Mouse (Mus musculus) gastrocnemius, adult 2 months (tissue): ENCODE data around the gene Srd5a2. TPM values are rescaled to one million over a fixed set of nuclear protein-coding genes. Genes with fewer than 3 reads are reported as not detected.
A peak's percentile ranks its signal among the peaks of the same experiment; 100 is the strongest.

Source experiments
- DNase-seq: peaks from one replicate; pipeline ENCODE4 v3.0.0; 2022
- H3K27ac ChIP-seq: fragments of 200-600 bp; 2 replicates; pipeline ENCODE4 v1.8.1; 2022; ENCODE audit warnings: mild to moderate bottlenecking
- H3K4me3 ChIP-seq: fragments of 200-600 bp; 2 replicates; pipeline ENCODE4 v1.8.1; 2022; ENCODE audit warnings: mild to moderate bottlenecking, moderate library complexity
- CTCF ChIP-seq: fragments of 200-600 bp; IDR thresholded peaks from 2 replicates; pipeline ENCODE4 v1.8.1; 2022; ENCODE audit warnings: antibody characterized with exemption, mild to moderate bottlenecking, moderate library complexity
- intact Hi-C: fragments of 180-260 bp; cut with DNase I; formaldehyde crosslinking; loops from one replicate; pipeline ENCODE4 v1.15.1; 2025
- total RNA-seq, 2 experiments: library from RNA; stranded (reverse); gene quantifications; 2 replicates each; pipeline ENCODE4 v1.2.3; 2021

Srd5a2 gene
- total RNA-seq, 2 experiments from 2014 or later, result not detected

- no peak for DNase-seq
- TF ChIP-seq CTCF, result no peak
- intact Hi-C loops, result loop anchor here (5.0 kb wide), 1 partner anchor 76 kb away; no protein-coding TSS in a partner anchor
- Histone ChIP-seq H3K27ac (no peak overlapping the region), H3K4me3 (no peak overlapping the region)
These were observed 29.4 kb downstream of the Srd5a2 start for GRCm38 (mm10) chr17:74018281-74018680.

GRCm38 (mm10) chr17:74017649-74018048 is 30.1 kb downstream of the Srd5a2 start:
- intact Hi-C loops, result loop anchor here (5.0 kb wide), 1 partner anchor 75 kb away; no protein-coding TSS in a partner anchor
- no peak for TF ChIP-seq CTCF
- Histone ChIP-seq H3K27ac (no peak overlapping the region), H3K4me3 (no peak overlapping the region)
- DNase-seq, result no peak

DNA sequence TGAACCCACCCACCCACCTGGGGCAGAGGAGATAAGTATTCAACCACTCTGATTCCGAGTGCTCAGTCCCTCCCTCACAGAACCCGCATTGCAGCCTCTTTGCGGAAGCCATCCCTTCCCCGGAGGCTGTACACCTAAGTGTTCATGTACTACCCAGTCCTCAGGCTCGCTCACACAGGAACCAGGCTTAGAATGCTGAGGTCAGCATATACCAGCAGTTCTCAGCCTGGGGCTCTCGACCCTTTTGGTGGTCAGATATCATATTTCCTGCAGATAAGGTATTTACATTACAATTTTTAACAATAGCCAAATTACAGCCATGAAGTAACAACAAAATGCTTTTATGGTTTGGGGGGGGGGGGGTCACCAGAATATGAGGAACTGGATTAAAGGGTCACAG is 32.6 kb downstream of the Srd5a2 start:
- Histone ChIP-seq H3K4me3 (no peak overlapping the region), H3K27ac (no peak overlapping the region)
- no peak for TF ChIP-seq CTCF
- no peak for DNase-seq
- intact Hi-C loops, result loop anchor here (2.0 to 5.0 kb wide), 2 partner anchors 73 to 124 kb away; no protein-coding TSS in a partner anchor

GRCm38 (mm10) chr17:74008680-74009079 is 39.0 kb downstream of the Srd5a2 start:
- no peak for DNase-seq
- intact Hi-C loops, result no loop called here
- H3K4me3 ChIP-seq, result no peak overlapping the region
- no peak overlapping the region for H3K27ac ChIP-seq
- no peak for TF ChIP-seq CTCF

GRCm38 (mm10) chr17:74007001-74007400 is 40.7 kb downstream of the Srd5a2 start:
- intact Hi-C loops, result no loop called here
- no peak overlapping the region for H3K4me3 ChIP-seq
- no peak for DNase-seq
- TF ChIP-seq CTCF, result no peak
- no peak overlapping the region for H3K27ac ChIP-seq

- TF ChIP-seq CTCF, result no peak
- H3K4me3 ChIP-seq, result no peak overlapping the region
- intact Hi-C loops, result no loop called here
- no peak for DNase-seq
- no peak overlapping the region for H3K27ac ChIP-seq
These were observed 45.3 kb downstream of the Srd5a2 start for GRCm38 (mm10) chr17:74002396-74002795.

DNA sequence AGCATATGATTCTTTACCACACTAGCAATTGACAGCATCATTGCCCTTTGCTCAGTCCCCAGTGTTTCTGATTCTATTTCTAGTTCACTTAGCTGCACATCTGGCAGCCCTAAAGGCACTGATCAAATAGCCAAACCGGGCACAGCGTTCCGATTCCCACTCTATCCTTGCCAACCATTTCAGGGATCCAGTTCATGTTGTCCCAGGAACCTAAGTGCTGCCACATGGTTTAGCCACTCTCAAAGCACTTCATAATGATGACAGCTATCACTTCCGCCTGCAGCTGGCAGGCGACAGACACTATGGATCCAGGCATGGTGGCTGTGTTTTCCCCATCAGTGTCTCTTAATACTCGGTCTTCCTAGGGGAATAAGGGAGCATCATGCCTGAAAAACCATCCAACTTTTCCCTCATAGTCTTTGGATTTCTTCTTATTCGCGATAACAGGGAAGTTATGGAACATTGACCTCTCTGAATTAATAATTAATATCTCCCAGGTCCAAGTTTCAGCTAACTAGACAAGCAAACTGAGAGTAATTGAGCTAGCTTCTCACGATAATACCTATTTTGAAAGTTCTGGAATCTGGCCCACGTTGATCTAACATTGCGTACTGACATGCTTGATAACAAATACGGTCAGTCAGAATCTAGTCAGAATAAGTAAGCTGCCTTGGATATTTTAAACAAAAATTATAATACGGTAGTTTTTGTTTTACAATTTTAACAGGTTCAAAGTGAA is 51.6 kb downstream of the Srd5a2 start:
- intact Hi-C loops, result no loop called here
- no peak for TF ChIP-seq CTCF
- no peak overlapping the region for H3K27ac ChIP-seq
- peak; percentile 44 for DNase-seq
- no peak overlapping the region for H3K4me3 ChIP-seq

DNA sequence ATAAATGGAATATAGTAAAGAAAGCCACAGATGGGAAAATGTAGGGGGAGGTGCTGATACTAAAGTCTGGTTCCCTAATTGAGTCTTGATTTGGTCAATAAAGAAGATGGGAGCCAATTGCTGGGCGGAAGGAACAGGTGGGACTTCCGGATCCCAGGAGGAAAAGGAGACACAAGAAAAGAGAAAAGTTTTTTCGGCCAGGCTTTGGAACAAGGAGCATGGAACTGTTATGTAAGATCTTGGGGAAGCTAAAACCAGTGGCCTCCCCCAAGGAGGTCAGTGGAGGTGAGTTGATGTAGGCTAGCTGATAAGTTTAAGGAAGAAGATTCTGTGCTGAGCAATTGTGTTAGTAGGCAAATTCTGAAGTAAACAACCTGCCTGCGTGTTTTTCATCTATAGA is 56.5 kb downstream of the Srd5a2 start:
- H3K27ac ChIP-seq, result peak overlapping the region; percentile 84
- DNase-seq, result no peak
- no peak for TF ChIP-seq CTCF

GRCm38 (mm10) chr17:73986571-73986970 is 61.1 kb downstream of the Srd5a2 start:
- Histone ChIP-seq H3K27ac (peak overlapping the region; percentile 48; the same call in 1 of the 2 replicates), H3K4me3 (no peak overlapping the region)
- DNase-seq, result no peak
- intact Hi-C loops, result no loop called here
- no peak for TF ChIP-seq CTCF

More for the DNA sequence above, 56.5 kb downstream of the Srd5a2 start:
- intact Hi-C loops, result loop anchor here (2.0 kb wide), 1 partner anchor 28 kb away; no protein-coding TSS in a partner anchor
- no peak overlapping the region for H3K4me3 ChIP-seq

- H3K4me3 ChIP-seq, result no peak overlapping the region
- TF ChIP-seq CTCF, result no peak
- H3K27ac ChIP-seq, result peak overlapping the region; percentile 48
- no peak for DNase-seq
- intact Hi-C loops, result no loop called here
These were observed 61.8 kb downstream of the Srd5a2 start for GRCm38 (mm10) chr17:73985936-73986335.

- TF ChIP-seq CTCF, result no peak
- H3K4me3 ChIP-seq, result no peak overlapping the region
- no peak for DNase-seq
- intact Hi-C loops, result no loop called here
- H3K27ac ChIP-seq, result no peak overlapping the region
These were observed 63.2 kb downstream of the Srd5a2 start for GRCm38 (mm10) chr17:73984508-73984907.

DNA sequence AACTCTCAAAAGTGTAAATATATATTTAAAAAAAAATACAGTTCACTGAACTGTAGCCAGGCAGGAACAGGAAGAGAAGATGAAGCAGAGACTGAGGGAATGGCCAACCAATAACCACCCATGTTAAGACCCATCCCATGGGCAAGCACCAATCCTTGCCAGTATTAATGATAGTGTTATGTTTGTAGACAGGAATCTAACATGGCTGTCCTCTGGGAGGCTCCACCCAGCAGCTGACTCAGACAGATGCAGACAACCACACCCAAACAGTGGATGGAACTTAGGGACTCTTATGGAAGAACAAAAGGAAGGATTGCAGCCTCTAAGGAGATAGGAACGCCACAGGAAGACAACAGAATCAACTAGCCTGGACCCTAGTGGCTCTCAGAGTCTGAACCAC is 64.8 kb downstream of the Srd5a2 start:
- H3K4me3 ChIP-seq, result no peak overlapping the region
- no peak for TF ChIP-seq CTCF
- H3K27ac ChIP-seq, result 0 out of 2 replicates have a peak overlapping the region, but pooled peaks have one; percentile 20
- peak; percentile 33 for DNase-seq
- intact Hi-C loops, result no loop called here

- no peak overlapping the region for H3K4me3 ChIP-seq
- intact Hi-C loops, result no loop called here
- TF ChIP-seq CTCF, result no peak
- H3K27ac ChIP-seq, result peak overlapping the region; percentile 58
- DNase-seq, result no peak
These were observed 71.7 kb downstream of the Srd5a2 start for GRCm38 (mm10) chr17:73976066-73976465.

GRCm38 (mm10) chr17:73972648-73973047 is 75.1 kb downstream of the Srd5a2 start:
- no peak for DNase-seq
- peak overlapping the region; percentile 85; the same call in 1 of the 2 replicates for H3K27ac ChIP-seq
- no peak overlapping the region for H3K4me3 ChIP-seq
- intact Hi-C loops, result no loop called here
- no peak for TF ChIP-seq CTCF
